Mouse (Mus musculus): ENCODE measurements at regions not wholly inside any gene's neighbourhood (a gene's known extent, or its start where the extent isn't known, plus 50 kb on each side); places are given as distances from the start of the nearest gene placed in this dataset.

- TF ChIP-seq ZC3H11A (IDR thresholded peaks at IDR 0.05; ENCODE audit: borderline replicate concordance, low read depth, low read length) (no peak), MAFK (IDR thresholded peaks at IDR 0.05; ENCODE audit: insufficient read depth, low read depth, low read length) (no peak), CHD2 (IDR thresholded peaks at IDR 0.05; ENCODE audit: low read depth, low read length) (no peak), ZNF384 (IDR thresholded peaks at IDR 0.05; ENCODE audit: low read depth, low read length) (no peak), HCFC1 (IDR thresholded peaks at IDR 0.05; ENCODE audit: borderline replicate concordance, insufficient read depth, low read length) (no peak)
Observed at GRCm38 (mm10) chr10:109185243-109185642, 174.5 kb upstream of the Syt1 start.
